Mouse (Mus musculus) embryo, embryonic 10.5 days (tissue): ENCODE results near the gene Aldh1b1.

Experiments
- DNase-seq: peaks from one replicate; pipeline ENCODE4 v3.0.0-alpha.2; 2015; ENCODE audit warnings: low spot score

Aldh1b1 gene

GRCm38 (mm10) chr4:45826275-45827040 is 27.6 kb downstream of the Aldh1b1 start, which contains the start of gene Igfbpl1:
Gene Igfbpl1 (minus strand): TSS chr4:45826923.
- DNase-seq: peak; percentile 62

GRCm38 (mm10) chr4:45829907-45830759 is 31.3 kb downstream of the Aldh1b1 start:
- DNase-seq: no peak

DNA sequence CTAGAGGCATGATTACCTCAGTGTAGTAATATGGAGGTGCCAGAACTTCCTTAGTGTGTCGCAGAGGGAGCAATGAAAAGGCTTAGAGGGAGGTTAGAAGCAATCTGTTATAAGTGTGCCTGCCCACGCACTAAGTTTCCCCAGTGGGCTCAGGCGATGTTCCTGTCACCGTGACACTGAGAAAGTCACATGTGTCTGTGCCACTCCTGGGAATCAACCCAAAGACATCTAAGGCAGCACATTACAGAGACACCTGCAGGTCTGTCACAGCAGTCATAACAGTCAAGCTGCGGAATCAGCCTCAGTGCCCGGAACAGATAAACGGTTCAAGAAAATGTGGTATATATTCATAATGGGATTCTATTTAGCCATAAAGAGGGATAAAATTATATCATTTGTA is 33.2 kb downstream of the Aldh1b1 start:
- no peak for DNase-seq

DNA sequence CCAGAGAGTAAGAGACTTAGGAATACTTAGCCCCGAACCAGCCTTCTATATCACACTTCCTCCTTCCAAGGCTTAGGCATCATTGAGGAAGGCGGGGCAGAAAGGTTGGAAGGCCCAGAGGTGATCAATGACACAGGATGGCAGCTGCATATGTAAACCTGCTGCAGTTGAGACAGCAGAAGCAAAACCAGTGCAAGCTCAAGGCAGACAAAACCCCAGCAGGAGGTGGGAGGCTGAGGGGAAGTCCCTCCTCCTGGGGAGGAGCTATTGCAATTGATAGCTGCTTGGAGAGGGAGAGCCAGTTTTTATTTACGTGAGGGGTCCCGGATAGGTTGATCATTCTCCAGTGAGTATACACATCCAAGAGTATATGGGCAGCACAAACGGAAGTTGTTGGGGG is 34.6 kb downstream of the Aldh1b1 start:
- no peak for DNase-seq

DNA sequence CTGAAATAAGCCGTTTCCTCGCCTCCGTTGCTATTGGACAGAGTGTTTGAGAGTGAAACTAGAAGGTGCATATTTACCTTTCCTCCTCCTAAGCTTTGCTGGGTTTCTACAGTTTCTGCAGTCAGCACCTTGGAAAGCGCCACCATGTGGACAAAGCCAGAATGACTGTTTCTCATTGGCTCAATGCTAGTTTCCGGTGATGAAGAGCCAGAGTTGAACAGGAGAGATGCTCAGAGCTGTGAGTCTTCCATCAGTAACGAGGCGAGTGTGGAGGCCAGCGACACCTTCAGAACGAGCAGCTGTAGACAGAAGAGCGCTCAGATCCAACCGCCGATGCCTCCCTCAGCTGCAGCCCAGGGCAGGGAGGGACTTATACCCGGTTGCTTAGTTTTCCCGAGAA is 45.5 kb downstream of the Aldh1b1 start:
- peak; percentile 75 for DNase-seq

- DNase-seq: no peak
These were observed 47.4 kb downstream of the Aldh1b1 start for GRCm38 (mm10) chr4:45846263-45846662.

GRCm38 (mm10) chr4:45848109-45848824 is 49.4 kb downstream of the Aldh1b1 start, which contains the start of gene Stra6l:
Gene Stra6l (plus strand): TSS chr4:45848664.
- DNase-seq: no peak

- DNase-seq: no peak
These were observed 50.0 kb downstream of the Aldh1b1 start for GRCm38 (mm10) chr4:45848825-45849156.

- DNase-seq: peak; percentile 29
These were observed 50.6 kb downstream of the Aldh1b1 start for GRCm38 (mm10) chr4:45849419-45849818.

DNA sequence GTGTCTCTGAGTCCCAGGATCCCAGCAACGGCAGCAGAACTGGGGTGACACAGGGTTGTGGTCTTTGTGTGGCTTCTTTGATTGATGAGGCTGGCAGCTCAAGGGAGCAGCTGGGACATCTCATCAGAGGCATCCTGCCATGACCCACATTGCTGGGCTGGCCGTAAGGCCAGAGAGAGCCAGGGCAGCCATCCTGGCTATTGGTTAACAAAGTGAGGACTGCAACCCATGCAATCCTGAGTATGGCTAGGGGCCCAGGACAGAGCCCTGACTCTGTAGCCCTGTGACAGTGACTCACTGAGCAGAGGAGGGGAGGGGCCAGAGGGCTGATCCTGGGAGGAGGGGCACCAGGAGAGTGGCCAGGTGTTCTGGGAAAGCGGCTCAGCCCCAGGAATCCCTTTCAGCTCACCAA is 52.8 kb downstream of the Aldh1b1 start:
- DNase-seq: peak; percentile 32

- no peak for DNase-seq
These were observed 54.8 kb downstream of the Aldh1b1 start for GRCm38 (mm10) chr4:45853496-45854246.
